Mouse (Mus musculus): ENCODE data around the gene Ice1.

GRCm38 (mm10) chr13:70601566-70601965 is 35.9 kb downstream of the Ice1 start:
- no peak for TF ChIP-seq CTCF (conservative IDR thresholded peaks at IDR 0.05; ENCODE audit: insufficient read depth, insufficient read length, low read depth, low read length)
- no peak for TF ChIP-seq POLR2A (IDR thresholded peaks at IDR 0.05; ENCODE audit: low read depth, low read length)
